Mouse (Mus musculus): ENCODE data around the gene Chd1l.

Chd1l gene

DNA sequence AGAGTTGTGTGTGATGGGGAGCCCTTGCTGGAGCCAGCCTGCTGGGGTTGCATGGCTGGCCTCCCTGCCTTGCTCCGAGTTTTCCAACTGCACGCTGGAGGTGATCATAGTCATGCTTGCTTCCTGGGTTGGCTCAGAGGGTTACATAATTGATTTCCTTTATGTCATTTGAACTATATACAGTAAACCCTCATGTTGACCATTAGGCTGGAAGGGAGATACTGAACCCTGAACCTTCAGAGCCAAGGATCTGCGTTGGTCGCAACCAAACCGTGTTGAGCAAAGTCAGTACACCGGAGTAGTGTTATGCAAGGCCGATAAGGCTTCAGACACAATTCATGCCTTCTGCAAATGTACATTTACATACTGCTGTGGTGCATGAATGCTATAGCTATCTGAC lies 17.9 kb upstream of the Chd1l start:
- in situ Hi-C loops (cut with MboI; ENCODE audit: low pct_unique_long_range_greater_than_20kb in 1 of 2, low sequenced_read_pairs in 2 of 2, unreplicated experiment in 1 of 2), result no loop called here

DNA sequence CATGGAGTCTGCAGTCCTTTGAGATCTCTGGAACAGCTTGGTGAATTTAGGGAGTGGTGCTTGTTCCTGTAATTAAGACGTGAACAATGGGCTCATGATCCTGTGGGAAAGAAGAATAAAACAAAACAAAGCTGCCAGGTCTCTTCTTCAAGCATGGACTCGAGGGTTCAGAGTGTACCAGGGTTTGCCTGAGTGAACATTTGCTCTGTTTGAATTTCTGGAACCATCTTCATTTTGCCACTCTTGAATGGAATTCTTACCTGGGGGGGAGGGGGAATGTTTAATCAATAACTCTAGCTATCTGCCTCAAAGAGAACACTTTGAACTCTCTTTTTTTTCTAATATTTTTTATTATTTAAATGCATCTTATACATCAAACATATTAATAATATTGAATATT lies 14.6 kb upstream of the Chd1l start:
- in situ Hi-C loops (cut with MboI; ENCODE audit: low pct_unique_long_range_greater_than_20kb in 1 of 2, low sequenced_read_pairs in 2 of 2, unreplicated experiment in 1 of 2), result no loop called here

DNA sequence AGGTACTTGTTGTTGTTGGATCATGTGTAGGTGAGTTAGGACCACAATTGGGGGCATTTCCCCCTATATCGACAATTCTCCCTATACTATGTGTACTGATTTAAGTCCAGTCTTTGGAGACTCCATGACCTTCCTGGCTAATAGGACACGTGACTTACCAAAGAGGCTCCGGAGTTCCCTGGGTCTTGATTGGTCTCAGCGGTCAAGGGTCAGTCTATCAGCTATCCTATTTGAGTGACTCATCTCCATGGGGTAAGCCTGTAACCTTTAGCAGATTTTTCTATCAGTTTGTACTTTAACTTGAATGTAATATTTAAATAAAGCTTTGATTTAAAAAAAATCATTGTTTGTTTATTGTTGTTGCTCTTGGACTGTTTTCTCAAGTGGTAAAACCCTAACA lies 10.7 kb upstream of the Chd1l start:
- in situ Hi-C loops (cut with MboI; ENCODE audit: low pct_unique_long_range_greater_than_20kb in 1 of 2, low sequenced_read_pairs in 2 of 2, unreplicated experiment in 1 of 2), result no loop called here

DNA sequence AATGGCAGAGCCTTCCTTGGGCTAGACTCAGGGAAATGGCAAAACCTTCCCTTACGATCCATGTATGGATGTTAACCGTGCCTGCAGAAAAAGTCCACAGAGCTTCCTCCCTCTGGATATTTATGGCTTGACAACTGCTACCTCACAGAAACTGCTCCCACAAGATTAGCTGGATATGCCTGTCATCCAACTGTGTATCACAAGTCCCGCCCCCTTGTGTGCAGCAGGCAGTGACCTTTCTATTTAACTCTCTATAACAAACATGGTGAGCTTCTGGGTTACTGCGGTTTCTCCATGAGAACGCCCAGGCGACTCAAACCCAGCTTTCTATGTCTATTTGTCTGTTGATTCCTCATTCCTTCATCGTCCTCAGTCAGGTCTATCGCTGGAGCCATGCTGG lies 7.9 kb upstream of the Chd1l start:
- in situ Hi-C loops (cut with MboI; ENCODE audit: low pct_unique_long_range_greater_than_20kb in 1 of 2, low sequenced_read_pairs in 2 of 2, unreplicated experiment in 1 of 2), result no loop called here

DNA sequence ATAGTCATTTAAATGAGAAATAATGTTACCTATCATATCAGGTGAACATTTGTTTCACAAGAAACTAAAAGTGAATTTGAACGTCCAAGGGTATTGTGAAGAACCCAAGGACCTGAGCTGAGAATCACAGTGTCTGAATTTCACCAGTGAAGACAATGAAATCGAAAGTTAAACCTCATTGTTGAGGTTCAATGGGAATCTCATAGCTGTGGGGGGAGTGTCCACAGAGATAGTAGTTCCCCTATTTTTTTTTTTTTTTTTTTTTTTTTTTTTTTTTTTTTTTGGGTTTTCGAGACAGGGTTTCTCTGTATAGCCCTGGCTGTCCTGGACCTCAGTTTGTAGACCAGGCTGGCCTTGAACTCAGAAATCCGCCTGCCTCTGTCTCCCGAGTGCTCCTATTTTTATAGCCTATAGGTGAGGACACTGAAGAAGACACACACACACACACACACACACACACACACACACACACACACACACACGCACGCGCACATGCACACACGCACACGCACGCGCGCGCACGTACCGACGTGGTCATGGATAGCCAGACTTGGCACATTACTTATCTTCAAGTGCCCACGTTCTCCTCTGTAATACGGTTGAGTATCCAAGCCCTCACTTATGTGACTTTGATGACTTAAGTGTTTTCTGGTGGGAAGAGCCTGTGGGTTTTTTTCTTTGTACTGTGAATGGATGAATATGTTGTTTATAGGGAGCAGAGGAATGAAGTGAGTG lies 7.3 kb upstream of the Chd1l start:
- in situ Hi-C loops (cut with MboI; ENCODE audit: low pct_unique_long_range_greater_than_20kb in 1 of 2, low sequenced_read_pairs in 2 of 2, unreplicated experiment in 1 of 2), result no loop called here

DNA sequence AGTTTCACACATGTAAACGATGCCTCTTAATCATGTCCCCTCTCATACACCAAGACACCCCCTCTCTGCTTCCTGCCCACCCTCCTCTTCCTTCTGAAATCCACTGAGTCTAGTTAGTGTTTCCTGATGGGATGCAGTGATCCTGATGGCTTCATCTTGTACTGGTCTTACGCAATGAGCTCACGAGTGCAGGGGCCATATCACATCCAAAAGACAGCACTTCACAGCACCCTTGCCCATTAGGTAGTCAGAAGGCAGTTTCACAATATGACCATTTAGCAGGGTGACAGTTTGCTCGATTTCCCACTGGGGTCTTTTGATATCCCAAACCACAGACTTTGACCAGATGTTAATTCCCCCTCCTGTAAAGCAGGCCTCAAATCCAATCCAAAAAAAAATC lies 5.9 kb upstream of the Chd1l start:
- in situ Hi-C loops (cut with MboI; ENCODE audit: low pct_unique_long_range_greater_than_20kb in 1 of 2, low sequenced_read_pairs in 2 of 2, unreplicated experiment in 1 of 2), result no loop called here

DNA sequence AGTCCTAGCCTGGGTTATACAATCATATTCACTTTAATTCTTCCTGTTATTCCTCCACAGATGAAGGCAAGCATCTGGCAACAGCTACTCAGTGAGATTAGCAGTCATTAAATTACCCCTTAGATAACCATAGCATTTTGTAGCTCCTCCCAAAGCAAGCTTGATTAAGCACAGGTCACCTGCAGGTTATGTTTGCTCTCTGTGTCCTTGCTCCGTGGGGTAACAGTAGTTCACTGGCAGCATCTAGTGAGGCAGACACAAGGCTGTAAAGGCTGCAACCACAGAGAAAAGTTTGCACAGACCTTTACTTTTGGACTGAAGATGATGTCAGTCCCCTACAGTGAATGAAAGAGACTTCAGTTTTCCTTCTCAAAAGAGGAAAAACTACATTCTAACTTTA lies 5.2 kb upstream of the Chd1l start:
- in situ Hi-C loops (cut with MboI; ENCODE audit: low pct_unique_long_range_greater_than_20kb in 1 of 2, low sequenced_read_pairs in 2 of 2, unreplicated experiment in 1 of 2), result no loop called here

DNA sequence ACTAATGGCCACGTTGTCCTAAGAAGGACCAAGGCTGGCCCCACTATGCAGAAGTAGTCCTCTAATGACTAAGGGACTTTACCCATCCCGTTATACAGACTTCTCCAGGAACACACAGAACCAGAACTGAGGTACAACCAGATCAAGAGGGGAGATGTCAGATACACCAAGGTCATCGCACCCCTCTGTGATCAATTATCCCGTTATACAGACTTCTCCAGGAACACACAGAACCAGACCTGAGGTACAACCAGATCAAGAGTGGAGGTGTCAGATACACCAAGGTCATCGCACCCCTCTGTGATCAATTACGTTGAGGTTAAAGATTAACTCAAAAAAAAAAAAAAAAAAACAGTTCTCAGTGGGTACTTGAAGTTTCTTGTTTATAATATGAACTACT lies 1.0 kb upstream of the Chd1l start:
- in situ Hi-C loops (cut with MboI; ENCODE audit: low pct_unique_long_range_greater_than_20kb in 1 of 2, low sequenced_read_pairs in 2 of 2, unreplicated experiment in 1 of 2), result no loop called here

DNA sequence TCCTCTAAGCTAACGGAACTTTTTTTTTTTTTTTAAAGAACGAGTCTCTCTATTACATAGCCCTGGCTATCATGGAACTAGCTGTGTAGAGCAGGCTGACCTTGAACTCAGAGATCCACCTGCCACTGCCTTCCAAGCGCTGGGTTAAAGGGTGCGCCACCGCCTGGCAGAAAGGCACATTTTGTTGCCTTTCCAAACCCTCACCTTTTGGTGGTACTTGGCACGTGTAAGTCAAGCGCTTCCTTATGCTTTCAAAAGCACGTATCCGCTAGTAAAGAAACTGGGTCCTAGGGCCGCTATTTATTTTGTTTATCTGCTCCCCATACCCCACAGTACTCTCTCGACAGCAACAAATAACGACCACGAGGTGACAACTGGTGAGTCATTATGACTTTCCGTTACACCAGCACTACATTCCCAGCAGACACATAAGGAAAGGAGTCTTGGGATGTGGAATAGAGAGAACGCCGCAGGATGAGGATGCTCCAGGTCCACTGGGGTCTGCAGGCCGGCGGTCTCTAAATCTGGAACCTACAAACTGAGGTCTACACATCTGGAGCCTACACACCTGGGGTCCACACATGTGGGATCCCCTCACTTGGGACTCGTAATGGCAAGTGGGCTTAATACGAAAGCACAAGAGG lies 680 bp downstream of the Chd1l start:
- in situ Hi-C loops (cut with MboI; ENCODE audit: low pct_unique_long_range_greater_than_20kb in 1 of 2, low sequenced_read_pairs in 2 of 2, unreplicated experiment in 1 of 2), result no loop called here

DNA sequence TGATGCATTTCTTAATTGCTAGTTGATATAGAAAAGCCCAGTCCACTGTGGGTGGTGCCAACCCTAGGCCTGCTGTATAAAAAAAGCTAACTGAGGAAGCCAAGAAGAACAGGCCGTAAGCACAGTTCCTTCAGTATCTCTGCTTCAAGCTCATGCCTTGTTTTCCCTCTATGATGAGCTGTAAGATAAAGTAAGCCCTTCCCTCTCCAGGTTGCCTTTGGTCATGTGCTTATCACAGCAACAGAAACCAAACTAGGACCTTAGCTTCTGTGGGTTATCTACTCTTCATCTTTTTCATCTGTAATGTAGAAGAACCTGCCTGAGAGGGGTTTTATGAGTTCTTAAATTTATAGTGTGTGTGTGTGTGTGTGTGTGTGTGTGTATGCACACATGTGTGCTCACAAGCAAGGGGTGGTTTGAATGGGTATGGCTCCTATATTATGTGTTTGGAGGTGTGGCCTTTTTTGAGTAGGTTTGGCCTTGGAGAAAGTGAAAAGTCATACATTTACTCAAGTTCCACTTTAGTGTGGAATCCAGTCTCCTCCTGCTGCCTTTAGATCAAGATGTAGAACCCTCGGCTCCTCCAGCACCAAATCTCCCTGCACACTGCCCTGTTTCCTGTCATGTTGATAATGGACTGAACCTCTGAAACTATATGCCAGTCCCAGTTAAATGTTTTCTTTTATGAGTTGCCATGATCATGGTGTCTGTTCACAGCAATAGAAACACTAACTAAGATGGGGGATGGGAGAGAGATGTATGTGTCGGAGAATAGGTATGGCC lies 9.8 kb downstream of the Chd1l start:
- in situ Hi-C loops (cut with MboI; ENCODE audit: low pct_unique_long_range_greater_than_20kb in 1 of 2, low sequenced_read_pairs in 2 of 2, unreplicated experiment in 1 of 2), result no loop called here

DNA sequence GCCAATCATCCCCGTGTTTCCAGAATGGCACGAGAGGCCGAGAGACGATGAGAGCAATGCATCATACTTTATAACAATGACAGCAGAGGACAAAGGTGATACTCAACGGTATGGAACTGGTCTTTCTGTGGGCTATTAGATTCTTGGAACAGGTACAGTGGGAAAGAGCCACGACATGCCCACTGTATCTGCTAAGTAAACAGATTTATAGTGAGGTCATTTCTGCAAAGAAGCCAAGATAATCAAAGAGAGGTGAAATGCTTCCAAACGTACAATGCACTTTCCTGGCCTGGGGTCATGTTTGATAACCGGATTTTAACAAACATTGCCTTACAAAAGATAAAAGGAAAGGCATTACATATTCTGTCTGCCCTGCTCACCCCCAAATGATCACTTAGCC lies 13.2 kb downstream of the Chd1l start:
- in situ Hi-C loops (cut with MboI; ENCODE audit: low pct_unique_long_range_greater_than_20kb in 1 of 2, low sequenced_read_pairs in 2 of 2, unreplicated experiment in 1 of 2), result no loop called here

DNA sequence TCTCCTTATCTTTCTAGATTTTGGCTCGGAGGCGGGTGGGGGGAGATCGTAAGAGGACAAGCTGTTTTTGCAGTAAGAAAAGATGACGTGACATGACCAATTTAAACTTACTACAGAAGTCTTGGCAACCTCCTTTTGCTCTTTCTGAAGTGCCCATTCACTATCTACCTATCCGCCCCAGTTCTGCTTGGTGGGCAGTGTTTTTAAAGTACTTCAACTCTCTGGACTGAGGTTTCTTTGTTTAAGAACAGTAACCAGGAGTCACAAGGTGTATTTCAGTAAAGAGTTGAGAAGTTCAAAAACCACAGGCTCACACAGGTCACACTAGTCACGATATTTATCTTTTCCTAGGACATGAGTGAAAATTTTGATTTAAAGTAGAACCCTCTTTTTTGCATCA lies 14.9 kb downstream of the Chd1l start:
- in situ Hi-C loops (cut with MboI; ENCODE audit: low pct_unique_long_range_greater_than_20kb in 1 of 2, low sequenced_read_pairs in 2 of 2, unreplicated experiment in 1 of 2), result no loop called here

DNA sequence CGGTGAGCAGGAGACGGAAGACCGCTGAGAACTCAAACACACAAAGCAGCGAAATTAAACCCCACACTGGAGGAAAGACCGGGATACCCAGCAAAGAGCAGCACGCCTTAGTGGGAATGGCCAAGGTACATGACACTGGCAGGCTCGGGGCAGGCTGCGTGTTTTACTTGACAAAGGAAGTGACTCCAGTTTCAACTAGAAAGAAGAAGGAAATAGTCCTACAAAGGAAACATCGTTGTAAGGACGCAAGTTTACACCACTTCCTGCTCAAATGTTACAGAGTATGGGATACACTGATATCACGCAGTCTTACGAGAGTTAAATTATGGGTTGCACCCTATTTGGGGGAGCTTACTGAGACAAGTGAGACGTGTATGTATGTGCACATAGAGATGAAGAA lies 15.9 kb downstream of the Chd1l start:
- in situ Hi-C loops (cut with MboI; ENCODE audit: low pct_unique_long_range_greater_than_20kb in 1 of 2, low sequenced_read_pairs in 2 of 2, unreplicated experiment in 1 of 2), result no loop called here

DNA sequence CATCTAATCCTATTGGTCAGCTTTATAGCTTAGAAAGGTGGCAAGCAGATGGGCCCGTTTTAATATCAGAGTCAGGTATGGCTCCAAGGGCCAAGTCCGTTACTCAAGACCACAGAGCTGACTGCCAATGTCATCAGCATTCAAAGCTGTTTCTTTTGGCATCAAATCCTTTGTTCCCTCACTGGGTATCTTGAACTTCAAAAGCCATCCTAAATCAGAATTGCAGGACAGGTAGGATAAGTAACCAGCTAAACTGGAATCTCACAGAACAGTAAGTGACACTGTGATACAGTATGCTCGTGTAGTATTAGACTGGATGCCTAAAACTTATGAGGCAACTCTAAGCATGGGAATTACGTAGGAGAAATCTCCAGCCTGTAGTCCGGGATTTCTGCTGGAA lies 16.9 kb downstream of the Chd1l start:
- in situ Hi-C loops (cut with MboI; ENCODE audit: low pct_unique_long_range_greater_than_20kb in 1 of 2, low sequenced_read_pairs in 2 of 2, unreplicated experiment in 1 of 2), result no loop called here

DNA sequence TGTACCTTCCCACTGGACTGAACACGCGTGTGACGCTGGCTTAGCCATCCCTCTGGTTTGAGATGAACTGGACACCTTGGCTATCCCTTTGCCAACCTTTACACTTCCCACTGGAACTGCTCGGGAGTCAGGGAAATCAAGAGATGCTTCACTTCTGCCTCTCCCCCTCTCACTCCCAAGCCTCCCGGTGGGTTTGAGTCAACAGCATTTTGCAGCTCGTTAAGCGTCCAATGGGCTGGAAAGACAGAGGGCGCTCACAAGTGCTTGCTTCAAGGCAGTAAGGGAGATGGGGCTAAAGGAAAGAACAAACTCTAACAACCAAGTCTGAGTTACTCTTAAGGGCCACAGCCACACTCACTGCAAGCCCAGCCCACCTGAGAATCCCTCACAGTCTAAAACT lies 19.3 kb downstream of the Chd1l start:
- in situ Hi-C loops (cut with MboI; ENCODE audit: low pct_unique_long_range_greater_than_20kb in 1 of 2, low sequenced_read_pairs in 2 of 2, unreplicated experiment in 1 of 2), result no loop called here

DNA sequence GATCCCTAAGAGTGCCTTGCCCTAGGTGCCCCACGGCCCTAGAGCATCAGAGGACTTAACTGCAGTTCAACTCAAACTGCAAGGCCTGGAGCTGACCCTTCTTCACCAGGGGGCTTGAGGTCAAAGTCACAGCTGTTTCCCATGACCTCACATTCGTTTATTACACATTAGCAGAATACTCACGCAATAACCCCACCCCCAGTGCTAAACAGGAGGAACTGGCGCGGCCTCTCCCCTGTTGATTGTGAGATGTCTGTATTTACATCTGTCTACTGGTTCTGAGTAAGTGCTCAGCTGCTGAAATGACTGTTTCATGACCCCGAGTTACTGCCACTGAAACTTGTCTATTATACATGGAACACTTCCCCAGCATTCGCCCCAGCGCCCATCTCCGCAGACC lies 22.3 kb downstream of the Chd1l start:
- in situ Hi-C loops (cut with MboI; ENCODE audit: low pct_unique_long_range_greater_than_20kb in 1 of 2, low sequenced_read_pairs in 2 of 2, unreplicated experiment in 1 of 2), result loop anchor here in 1 of 2 experiments (10.0 kb wide), 1 partner anchor 53 kb away; no protein-coding TSS in a partner anchor

DNA sequence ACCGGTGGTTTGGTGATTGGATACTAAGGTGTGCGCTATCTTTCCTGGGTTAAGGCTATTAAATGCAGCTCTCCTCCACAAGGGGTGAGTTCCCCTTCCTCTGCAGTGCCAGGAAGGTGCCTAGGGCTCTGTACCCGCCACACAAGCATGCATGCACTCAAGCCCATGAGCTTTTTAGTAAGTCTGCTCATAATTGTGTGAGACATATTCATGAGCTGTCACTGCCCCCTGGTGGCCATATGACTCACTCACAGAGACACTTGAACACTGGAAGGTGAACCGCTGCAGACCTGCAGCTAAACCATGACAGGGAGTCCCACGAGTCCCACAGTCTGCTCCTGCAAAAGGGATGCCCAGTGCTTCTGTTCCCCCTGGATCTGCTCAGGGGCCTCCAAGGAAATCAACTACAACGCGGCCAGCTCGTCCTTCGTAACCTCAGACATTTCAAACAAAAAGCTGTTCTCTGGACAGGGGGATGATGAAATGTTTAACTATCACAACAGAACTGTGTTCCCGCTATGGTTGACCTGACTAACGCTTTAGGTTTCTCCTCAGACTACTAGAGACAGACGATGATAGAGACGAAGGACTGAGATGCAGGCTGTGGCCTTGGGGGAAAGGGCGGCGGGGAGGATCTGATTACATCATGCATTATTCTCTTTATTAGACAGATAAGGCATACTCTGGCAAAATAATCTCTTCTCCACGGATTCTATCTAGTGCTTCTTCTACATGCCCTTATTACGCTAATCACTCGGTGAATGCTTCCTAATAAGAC lies 24.4 kb downstream of the Chd1l start:
- in situ Hi-C loops (cut with MboI; ENCODE audit: low pct_unique_long_range_greater_than_20kb in 1 of 2, low sequenced_read_pairs in 2 of 2, unreplicated experiment in 1 of 2), result loop anchor here in 1 of 2 experiments (10.0 kb wide), 1 partner anchor 51 kb away; no protein-coding TSS in a partner anchor

DNA sequence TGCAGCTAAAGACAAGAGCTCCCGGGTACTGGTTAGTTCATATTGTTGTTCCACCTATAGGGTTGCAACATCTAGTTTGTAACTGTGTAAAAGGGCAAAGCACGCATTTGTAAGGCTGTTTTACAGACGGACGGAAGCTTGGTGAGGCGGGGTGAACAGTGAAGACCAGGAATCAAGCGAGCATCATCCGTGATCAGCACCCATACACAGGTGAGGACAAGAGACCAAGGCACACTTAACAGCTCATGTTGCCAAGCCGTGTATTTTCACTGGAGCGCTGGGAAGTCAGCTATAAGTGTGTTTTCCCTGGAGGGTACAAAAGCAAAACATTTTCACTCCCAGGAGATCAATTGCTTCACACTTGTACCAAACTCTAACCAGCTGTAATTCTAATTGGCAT lies 36.2 kb downstream of the Chd1l start:
- in situ Hi-C loops (cut with MboI; ENCODE audit: low pct_unique_long_range_greater_than_20kb in 1 of 2, low sequenced_read_pairs in 2 of 2, unreplicated experiment in 1 of 2), result no loop called here

DNA sequence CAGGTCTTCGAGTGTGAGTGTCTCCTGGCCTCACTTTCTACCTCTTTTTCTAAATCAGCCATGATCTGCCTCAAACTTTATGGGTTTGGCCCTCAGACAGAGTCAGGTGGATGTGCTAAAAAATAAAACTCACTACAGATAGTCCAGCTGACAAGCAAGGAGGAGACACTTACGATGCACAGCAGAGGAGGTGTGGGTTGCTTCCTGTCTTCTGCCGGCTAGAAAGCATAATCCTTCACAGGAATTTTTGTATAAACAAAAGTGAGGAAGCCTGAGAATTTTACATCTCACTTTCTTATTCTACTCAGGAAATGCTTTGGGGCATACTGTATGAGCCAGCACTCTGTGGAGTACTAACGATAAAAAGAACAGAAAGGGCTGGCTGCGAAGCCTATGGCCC lies 45.4 kb downstream of the Chd1l start:
- in situ Hi-C loops (cut with MboI; ENCODE audit: low pct_unique_long_range_greater_than_20kb in 1 of 2, low sequenced_read_pairs in 2 of 2, unreplicated experiment in 1 of 2), result no loop called here
